Mouse (Mus musculus): Measurements from ENCODE around the gene Lmntd1.

The Lmntd1 gene

DNA sequence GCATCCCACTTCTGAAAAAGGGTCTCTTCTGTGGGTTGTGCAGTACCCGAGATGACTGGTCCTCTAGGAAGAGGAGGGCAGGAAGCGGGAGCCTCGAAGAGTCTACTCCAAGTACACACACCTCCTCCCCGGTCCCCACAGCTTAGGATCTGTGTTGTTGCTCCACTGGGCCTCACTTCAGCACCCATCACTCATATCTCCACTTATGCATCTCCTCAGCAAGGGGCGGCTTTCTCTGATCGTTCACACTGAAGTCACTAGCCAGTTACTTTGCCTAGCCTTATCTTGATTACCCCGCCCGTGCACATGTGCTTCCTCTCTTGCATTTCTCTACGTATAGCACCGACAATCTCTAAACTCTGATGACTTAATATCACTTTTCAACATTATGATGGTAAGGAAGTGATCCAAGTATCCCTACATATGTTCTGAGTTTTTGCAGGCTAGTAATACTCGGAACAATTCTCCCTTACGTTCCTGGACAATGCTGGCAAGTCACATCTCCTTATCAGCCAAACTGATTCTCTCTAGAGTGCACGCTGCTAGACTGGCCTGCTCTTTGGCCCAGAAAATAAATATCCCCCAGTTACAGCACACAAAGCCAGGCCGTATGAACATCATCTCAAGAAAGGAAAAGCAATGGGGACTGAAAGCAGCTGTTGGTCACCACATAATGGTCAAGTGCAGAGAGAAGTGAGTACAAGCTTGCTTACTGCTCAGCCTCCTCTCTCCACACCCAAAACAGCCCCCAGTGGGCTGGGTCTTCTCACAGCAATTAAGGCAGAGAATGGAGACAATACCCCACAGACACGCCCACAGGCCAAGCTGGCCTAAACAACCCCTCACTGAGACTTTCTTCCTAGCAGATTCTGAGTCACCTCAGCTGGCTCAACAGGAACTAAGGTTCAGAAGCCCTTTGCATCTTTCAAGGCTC, 56.8 kb downstream of the Lmntd1 start:
- DNase-seq (ENCODE audit: low spot score in 2 of 2): no peak

DNA sequence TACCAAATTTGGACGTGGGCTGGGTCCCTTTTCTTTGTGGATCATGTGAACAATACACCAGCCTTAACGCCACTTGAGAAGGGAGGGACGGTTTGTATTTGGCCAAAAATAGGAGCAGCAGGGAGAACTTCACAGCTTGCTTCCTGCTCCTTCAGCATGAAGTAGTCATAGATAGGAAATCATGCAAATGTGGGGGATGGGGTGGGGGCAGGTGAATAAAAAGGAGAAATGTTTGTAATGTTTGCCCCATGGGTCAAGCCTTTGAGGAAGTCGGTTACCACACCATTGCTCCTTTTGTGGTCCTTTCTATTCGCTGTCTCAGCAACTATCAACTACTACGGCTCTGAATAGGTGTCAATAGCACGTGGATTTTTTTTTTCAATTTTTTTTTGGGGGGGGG, 60.9 kb downstream of the Lmntd1 start:
- no peak for DNase-seq (ENCODE audit: low spot score in 2 of 2)

DNA sequence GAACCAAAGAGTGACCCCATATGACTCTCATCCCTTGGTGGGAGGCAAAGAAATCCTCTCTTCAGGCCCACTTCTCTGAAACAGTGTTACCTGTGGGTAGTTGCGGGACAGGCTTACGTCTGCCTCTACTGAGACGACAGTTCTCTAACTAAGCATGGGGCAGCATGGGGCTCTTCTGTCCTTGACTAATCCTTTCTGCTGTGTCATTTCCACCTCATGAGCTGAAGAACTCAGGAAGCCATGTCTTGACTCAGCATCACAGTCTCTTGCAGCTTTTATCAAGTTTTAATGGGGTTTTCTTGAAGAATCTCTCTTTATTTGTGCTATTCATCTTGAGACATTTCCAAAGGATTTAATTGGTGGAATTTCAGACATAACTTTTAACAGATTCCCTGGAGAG, 61.3 kb downstream of the Lmntd1 start:
- DNase-seq (ENCODE audit: low spot score in 2 of 2): no peak

DNA sequence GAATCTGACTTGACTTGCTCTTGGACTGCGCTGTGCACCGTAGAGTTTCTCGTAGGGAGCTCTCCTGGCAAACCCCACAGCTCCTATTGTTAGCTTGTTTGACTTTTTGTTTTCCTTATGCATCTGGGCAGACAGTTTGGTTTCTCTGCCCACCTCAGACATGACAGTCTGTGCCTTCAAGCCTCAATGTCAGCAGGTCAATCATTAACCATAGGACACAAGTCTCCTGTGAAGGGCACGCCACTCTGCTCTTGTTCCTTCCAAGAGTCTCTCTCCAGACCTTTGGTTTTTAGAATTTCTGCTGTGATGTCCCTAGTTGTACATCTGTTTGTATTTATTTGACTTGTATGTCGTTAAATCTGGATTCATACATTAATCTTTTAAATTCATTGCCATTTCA, 63.1 kb downstream of the Lmntd1 start:
- no peak for DNase-seq (ENCODE audit: low spot score in 2 of 2)

DNA sequence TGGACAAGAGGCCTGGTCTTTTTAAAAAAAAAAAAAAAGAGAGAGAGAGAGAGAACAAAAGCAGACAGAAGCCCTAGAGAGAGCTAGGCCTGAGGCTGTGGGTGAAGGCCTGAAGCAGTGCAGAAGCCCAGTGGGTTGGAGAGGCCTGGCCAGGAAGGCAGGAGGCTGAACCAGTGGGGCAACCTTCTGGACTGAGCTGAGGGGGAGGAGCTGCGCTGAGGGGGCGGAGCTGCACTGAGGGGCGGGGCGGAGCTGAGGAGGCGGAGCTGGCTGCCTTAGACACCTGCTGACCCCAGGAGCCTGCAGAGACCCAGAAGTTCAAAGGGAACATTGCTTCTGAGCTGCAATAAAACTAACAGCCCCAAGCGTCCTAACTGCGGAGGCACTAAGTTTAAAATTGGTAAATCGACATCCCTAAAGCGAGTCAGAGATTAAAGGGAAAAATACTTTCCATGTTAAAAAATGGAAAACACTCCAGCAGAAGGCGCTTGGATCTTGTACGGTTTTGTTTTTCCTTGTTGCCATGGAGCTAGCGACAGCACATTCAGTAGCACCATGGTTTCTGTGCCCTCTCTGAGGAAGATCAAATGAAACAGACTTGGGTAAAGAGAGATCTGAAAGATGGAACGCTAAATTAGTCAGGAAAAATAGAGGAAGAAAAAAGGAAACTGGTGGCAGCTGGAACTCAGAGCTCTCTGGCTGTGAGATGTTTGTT, 68.0 kb downstream of the Lmntd1 start:
- DNase-seq (ENCODE audit: low spot score in 2 of 2): peak in 1 of 2 experiments; percentile 5

DNA sequence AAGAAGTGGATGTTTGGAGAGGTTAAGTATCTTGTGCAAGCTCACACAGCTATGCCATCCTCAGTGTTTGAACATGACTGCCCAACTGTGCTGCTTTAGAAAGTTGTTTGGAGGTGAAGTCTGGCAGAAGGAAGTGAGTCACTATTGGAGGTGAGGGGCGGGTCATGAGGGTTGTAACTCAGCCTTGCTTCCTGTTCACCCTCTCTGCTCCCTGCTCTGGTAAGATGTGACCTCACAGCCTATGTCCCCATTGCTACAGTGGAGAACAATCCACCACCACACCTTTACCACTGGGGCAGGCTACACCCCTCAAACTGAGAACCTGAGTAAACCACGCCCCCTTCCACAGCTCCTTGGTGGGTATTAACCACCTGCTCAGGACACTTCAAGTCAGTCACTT, 69.3 kb downstream of the Lmntd1 start:
- DNase-seq (ENCODE audit: low spot score in 2 of 2): no peak

- DNase-seq (ENCODE audit: low spot score in 2 of 2): no peak
These were observed 69.8 kb downstream of the Lmntd1 start for GRCm38 (mm10) chr6:145544304-145544703.

DNA sequence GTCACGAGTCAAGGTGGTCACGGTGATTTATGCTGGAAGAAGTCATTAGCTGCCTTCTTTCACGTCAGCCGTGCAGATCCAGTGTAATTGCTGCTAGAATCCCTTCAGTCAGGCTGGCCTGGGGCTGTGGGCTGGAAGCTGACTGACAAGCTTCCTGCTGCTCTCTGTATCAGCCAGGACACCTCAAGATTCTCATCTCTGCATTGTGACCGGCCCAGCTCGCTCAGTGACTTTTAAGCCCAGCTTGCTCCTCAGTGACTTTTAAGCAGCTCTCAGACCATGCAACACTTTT, 74.6 kb downstream of the Lmntd1 start:
- no peak for DNase-seq (ENCODE audit: low spot score in 2 of 2)

DNA sequence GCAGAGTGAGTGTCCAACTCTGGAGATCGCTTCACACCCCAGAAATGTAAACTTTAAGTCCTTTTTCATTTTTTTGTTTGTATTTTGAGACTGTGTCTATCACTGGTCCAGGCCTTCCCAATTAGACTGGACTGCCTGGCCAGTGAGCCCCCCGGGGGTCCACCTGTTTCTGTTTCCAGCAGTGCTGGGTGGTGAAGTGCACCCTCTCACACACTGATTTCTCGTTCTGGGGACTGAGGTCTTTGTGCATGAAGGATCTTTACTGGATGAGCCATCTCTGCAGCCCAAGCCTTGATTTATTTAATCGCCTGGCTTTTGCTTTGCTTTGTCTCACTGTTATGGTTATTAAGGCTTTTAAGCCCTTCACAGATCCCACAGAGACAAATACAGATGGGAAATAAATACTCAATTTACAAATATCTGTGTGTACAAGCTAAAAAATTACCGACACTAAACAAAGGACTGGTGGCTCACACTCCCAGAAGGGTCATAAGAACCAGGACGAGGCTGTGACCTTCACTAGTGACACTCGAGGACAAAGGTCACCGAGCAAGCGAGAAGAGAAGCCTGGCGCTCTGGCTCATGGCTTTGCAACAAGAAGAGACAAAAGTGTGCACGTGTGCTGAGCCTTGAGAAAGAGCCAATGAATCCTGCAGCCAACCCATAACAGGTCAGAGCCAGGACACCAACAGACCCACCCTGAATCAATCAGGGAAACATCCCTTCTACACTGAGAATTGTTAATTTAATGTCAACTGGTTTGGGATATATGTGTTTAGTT, 75.1 kb downstream of the Lmntd1 start:
- no peak for DNase-seq (ENCODE audit: low spot score in 2 of 2)

GRCm38 (mm10) chr6:145530464-145530863, 83.7 kb downstream of the Lmntd1 start:
- no peak for DNase-seq (ENCODE audit: low spot score in 2 of 2)

DNA sequence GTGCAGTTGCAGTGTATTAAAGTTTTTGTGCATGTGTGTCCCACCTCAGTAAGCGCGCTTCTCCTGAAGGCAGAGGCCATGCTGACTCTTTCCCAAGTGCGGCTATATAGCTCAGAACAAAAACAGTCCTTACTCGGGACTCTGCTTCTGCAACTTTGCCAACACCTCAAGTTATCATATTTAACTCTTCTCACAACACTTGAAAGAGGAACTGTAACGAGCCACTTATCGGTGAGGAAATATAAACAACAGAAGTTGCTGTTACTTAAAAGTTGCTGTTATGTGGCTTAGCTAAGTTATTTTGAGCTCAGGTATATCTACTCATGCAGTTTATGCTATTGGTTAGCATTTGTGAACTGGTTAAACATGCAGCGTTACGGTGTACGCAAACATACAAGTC, 90.8 kb downstream of the Lmntd1 start:
- no peak for DNase-seq (ENCODE audit: low spot score in 2 of 2)

DNA sequence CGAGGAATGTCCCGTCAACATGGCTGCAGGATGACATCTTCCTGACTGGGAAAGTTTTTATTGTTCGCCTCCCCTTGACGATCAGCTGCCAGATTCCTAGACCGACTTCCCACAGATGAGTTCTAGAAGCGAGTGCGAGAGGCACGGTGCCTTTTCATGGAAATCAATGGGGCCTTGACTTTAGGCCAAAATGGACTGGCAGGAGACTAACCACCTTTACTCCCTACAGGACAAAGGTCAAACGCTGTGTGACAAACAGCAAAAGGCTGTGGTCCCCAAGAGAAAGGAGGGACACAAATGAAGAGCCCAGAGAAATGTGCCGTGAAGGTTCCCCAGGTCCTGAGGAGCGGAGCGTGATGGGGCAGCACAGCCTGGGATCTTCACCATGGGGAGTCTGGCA, 91.5 kb downstream of the Lmntd1 start:
- no peak for DNase-seq (ENCODE audit: low spot score in 2 of 2)

DNA sequence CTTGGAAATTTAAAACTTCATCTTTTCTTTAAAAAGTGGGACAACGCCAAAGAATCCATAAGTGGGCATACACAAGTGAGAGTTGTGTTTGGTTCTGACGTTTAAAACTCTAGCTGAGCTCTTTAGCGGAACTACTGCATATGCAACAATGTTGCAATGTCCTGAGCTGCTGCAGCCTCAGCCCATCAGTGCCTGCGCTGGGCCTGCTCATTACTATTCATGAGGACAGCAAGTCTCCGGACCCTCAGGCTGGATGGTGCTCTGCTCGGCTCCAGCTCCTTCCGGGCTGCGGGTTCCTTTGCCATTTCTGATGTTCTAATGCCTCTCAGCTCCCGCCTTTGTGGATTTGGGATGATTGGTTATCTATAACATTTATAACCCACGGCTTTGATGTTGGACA, 97.1 kb downstream of the Lmntd1 start:
- no peak for DNase-seq (ENCODE audit: low spot score in 2 of 2)

- DNase-seq (ENCODE audit: low spot score in 2 of 2): no peak
These were observed 98.1 kb downstream of the Lmntd1 start for GRCm38 (mm10) chr6:145515859-145516581.

- no peak for DNase-seq (ENCODE audit: low spot score in 2 of 2)
These were observed 102.9 kb downstream of the Lmntd1 start for GRCm38 (mm10) chr6:145511265-145511664.

DNA sequence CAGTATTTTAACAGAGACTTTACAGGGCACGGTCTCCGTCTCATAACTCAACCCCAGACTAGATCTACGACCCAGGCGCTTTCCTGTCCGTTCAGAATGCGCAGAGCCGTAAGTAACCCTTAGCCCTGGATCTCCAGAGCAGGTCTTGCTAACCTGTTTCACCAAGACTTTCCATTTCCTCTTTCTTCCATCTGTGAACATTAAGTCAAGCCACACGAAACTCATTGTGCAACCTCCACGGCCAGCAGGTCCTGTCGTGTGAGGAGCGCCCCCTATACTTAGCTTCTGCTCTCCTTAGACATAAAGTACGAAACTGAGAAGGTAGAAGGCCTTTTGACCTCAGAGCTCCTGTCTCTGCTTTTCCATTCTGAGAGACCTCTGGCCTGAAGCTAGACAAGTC, 105.3 kb downstream of the Lmntd1 start:
- DNase-seq (ENCODE audit: low spot score in 2 of 2): no peak

DNA sequence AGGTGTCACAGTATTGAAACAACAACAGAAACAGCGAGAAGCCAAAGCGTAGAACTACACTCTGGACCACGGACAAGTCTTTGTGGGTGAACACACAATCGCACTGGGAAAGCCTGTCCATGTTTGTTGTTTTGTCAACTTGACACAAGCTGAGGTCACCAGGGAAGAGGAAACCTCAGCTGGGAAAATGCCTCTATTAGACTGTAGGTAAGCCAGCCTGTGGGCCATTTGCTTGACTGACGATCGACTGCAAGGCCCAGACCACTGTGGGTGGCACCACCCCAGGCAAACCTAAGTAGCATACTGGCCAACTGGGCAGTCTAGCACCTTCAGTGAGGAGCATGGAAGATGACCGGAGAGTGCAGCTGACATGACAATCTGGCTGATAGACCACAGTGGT, 112.4 kb downstream of the Lmntd1 start:
- no peak for DNase-seq (ENCODE audit: low spot score in 2 of 2)

- DNase-seq (ENCODE audit: low spot score in 2 of 2): peak; percentile 14 to 24
These were observed 114.3 kb downstream of the Lmntd1 start for GRCm38 (mm10) chr6:145499574-145500546.

GRCm38 (mm10) chr6:145495731-145496130, 118.4 kb downstream of the Lmntd1 start:
- DNase-seq (ENCODE audit: low spot score in 2 of 2): no peak

- DNase-seq (ENCODE audit: low spot score in 2 of 2): no peak
These were observed 125.9 kb downstream of the Lmntd1 start for GRCm38 (mm10) chr6:145488251-145488650.

Data from urinary bladder, postnatal 36 days (tissue).